Mouse (Mus musculus): ENCODE data around the gene Usp32. TPM values are rescaled to one million over a fixed set of nuclear protein-coding genes. Genes with fewer than 3 reads are reported as not detected.

The Usp32 gene
- polyA plus RNA-seq, 1 experiment, result 5.4 TPM

DNA sequence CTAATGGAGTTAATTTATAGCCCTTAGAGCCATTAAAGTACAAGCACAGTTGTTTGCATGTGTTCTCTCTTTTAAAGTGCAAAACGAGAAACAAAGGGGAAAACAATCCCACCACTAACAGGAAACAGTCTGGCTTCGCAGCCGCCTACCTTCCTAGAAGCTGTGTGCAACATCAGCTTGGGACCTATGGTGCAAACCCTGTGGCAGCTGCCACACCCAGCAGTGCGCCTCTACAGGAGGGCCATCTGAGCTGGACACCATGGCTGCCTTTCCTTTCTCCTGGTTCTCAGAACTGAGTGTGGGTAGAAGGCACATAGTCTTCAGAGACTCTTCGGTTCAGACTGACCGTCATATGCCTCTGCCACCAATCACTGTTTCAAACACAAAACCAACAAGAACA is 154.5 kb downstream of the Usp32 start:
- TF ChIP-seq POLR2A (IDR thresholded peaks at IDR 0.05; ENCODE audit: low read depth, low read length) (no peak), CTCF (IDR thresholded peaks at IDR 0.05; ENCODE audit: extremely low read depth, insufficient read depth, insufficient read length, insufficient replicate concordance) (no peak)
- H3K36me3 ChIP-seq (ENCODE audit: control insufficient read depth, insufficient read depth, low read length), result peaks cover 16% of the 10 kb centered on the region
- WGBS, result 86% methylated on average over 6 of the region's 6 CpGs

DNA sequence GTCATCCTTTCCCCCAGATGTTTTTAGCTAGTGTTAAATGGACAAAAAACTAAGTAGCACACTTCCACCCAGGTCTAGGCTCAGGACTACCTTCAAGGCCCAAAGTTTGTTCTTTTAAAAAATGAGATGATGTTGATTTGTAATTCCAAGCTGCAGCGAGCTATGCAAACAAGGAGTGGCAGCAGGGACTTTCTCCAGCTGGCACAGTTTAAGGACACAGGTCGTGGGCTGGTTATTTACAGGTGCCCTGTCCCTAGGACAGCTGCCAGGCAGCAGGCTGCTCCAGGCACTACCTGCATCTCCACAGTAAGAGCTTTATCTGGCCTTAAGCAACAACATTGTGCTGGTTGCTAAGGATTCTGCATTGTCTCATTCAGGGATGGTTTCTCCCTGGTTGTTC is 159.3 kb downstream of the Usp32 start:
- H3K4me1 ChIP-seq (ENCODE audit: control insufficient read depth, insufficient read depth, insufficient read length), result no peaks in the 10 kb centered on the region
- H3K27ac ChIP-seq (ENCODE audit: insufficient read depth, low read length), result no peak overlapping the region
- peaks cover 3% of the 10 kb centered on the region for H3K36me3 ChIP-seq (ENCODE audit: control insufficient read depth, insufficient read depth, low read length)
- TF ChIP-seq CTCF (IDR thresholded peaks at IDR 0.05; ENCODE audit: extremely low read depth, insufficient read depth, insufficient read length, insufficient replicate concordance) (no peak), POLR2A (IDR thresholded peaks at IDR 0.05; ENCODE audit: low read depth, low read length) (no peak)
- H3K27me3 ChIP-seq (ENCODE audit: control insufficient read depth, insufficient read depth, low read length), result no peaks in the 10 kb centered on the region
- no peak overlapping the region for H3K4me3 ChIP-seq (ENCODE audit: extremely low read depth, insufficient read depth, insufficient read length)
- DNase-seq (ENCODE audit: low read depth in 1 of 2, low spot score in 2 of 2), result no peak
- WGBS, result 91% methylated on average over 2 of the region's 2 CpGs

More for the DNA sequence above, 154.5 kb downstream of the Usp32 start:
- Histone ChIP-seq H3K4me3 (ENCODE audit: extremely low read depth, insufficient read depth, insufficient read length) (no peak overlapping the region), H3K27me3 (ENCODE audit: control insufficient read depth, insufficient read depth, low read length) (no peaks in the 10 kb centered on the region), H3K27ac (ENCODE audit: insufficient read depth, low read length) (no peak overlapping the region), H3K4me1 (ENCODE audit: control insufficient read depth, insufficient read depth, insufficient read length) (no peaks in the 10 kb centered on the region)
- no peak for DNase-seq (ENCODE audit: low read depth in 1 of 2, low spot score in 2 of 2)

DNA sequence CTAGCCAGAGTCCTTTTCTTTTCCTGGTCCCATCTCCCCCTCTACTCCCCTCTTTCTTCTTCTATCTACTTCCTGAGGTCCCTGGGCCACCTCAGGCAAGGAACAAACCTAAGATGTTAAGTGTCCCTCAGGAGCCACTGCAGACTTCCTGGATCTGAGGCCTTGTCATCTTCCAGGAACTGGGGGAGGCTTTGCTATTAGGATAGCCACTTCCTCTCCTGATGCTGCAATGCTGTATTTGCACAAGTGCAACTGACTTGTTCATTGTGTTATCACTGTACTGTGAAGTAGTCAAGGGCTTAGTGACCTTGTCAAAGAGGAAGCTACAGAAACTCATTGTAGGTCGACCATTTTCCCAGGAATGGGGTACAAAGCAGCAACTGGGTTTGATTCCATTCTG is 160.6 kb downstream of the Usp32 start:
- no peaks in the 10 kb centered on the region for H3K4me1 ChIP-seq (ENCODE audit: control insufficient read depth, insufficient read depth, insufficient read length)
- H3K27me3 ChIP-seq (ENCODE audit: control insufficient read depth, insufficient read depth, low read length), result no peaks in the 10 kb centered on the region
- no peak for DNase-seq (ENCODE audit: low read depth in 1 of 2, low spot score in 2 of 2)
- no peak overlapping the region for H3K4me3 ChIP-seq (ENCODE audit: extremely low read depth, insufficient read depth, insufficient read length)
- whole genome bisulfite sequencing, result 27% methylated on average over 1 of the region's 1 CpGs
- TF ChIP-seq POLR2A (IDR thresholded peaks at IDR 0.05; ENCODE audit: low read depth, low read length), result no peak
- TF ChIP-seq CTCF (IDR thresholded peaks at IDR 0.05; ENCODE audit: extremely low read depth, insufficient read depth, insufficient read length, insufficient replicate concordance), result no peak
- no peak overlapping the region for H3K27ac ChIP-seq (ENCODE audit: insufficient read depth, low read length)
- H3K36me3 ChIP-seq (ENCODE audit: control insufficient read depth, insufficient read depth, low read length), result no peaks in the 10 kb centered on the region

DNA sequence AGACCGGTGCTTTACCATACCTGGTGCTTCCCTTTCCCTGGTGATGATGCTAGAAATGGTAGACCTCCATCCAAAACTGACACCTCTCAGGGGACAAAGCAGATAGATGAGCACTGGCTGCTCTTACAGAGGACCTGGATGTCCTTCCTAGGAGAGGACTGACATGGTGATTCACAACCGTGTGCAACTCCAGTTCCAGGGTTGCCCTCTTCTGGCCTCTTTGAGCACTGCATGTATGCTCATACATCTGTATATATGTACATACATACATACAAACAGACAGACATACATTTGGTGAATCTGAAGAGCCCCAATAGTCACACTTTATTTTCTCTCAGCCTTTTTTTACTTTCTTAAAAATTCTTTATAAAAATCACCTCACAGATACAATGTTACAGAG is 161.8 kb downstream of the Usp32 start:
- 56% methylated on average over 2 of the region's 2 CpGs for WGBS
- TF ChIP-seq POLR2A (IDR thresholded peaks at IDR 0.05; ENCODE audit: low read depth, low read length), result no peak
- no peak for TF ChIP-seq CTCF (IDR thresholded peaks at IDR 0.05; ENCODE audit: extremely low read depth, insufficient read depth, insufficient read length, insufficient replicate concordance)
- no peak for DNase-seq (ENCODE audit: low read depth in 1 of 2, low spot score in 2 of 2)
- no peaks in the 10 kb centered on the region for H3K27me3 ChIP-seq (ENCODE audit: control insufficient read depth, insufficient read depth, low read length)
- H3K36me3 ChIP-seq (ENCODE audit: control insufficient read depth, insufficient read depth, low read length), result no peaks in the 10 kb centered on the region
- no peak overlapping the region for H3K4me3 ChIP-seq (ENCODE audit: extremely low read depth, insufficient read depth, insufficient read length)
- no peaks in the 10 kb centered on the region for H3K4me1 ChIP-seq (ENCODE audit: control insufficient read depth, insufficient read depth, insufficient read length)
- no peak overlapping the region for H3K27ac ChIP-seq (ENCODE audit: insufficient read depth, low read length)

DNA sequence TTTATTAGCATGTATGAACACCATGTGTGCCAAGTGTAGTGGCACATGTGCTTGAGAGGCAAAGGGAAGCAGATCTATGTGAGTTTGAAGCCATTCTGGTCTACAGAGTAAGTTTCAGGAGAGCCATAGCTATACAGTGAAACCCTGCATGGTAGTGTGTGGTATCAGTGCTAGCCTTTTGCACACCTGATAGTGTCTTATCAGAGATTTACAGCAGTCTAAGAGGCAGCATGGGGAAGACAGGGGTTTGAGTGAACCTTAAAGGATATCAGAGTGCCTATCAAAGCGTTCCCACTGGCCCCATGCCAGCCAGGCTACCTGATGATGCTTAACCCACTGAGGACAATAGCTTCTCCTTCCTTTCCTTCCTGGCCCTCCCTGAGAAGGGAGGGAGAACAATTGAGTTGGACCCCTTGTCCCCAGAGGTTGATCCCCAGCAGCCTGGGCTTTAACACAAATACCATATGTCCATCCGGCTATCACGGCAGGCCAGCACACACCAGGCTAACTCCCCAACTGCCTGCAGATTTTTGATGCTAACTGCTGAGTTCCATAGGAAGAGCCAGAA is 162.5 kb downstream of the Usp32 start:
- TF ChIP-seq POLR2A (IDR thresholded peaks at IDR 0.05; ENCODE audit: low read depth, low read length) (no peak), CTCF (IDR thresholded peaks at IDR 0.05; ENCODE audit: extremely low read depth, insufficient read depth, insufficient read length, insufficient replicate concordance) (no peak)
- no peak for DNase-seq (ENCODE audit: low read depth in 1 of 2, low spot score in 2 of 2)
- Histone ChIP-seq H3K4me3 (ENCODE audit: extremely low read depth, insufficient read depth, insufficient read length) (no peak overlapping the region), H3K27me3 (ENCODE audit: control insufficient read depth, insufficient read depth, low read length) (no peaks in the 10 kb centered on the region), H3K36me3 (ENCODE audit: control insufficient read depth, insufficient read depth, low read length) (no peaks in the 10 kb centered on the region), H3K4me1 (ENCODE audit: control insufficient read depth, insufficient read depth, insufficient read length) (no peaks in the 10 kb centered on the region), H3K27ac (ENCODE audit: insufficient read depth, low read length) (no peak overlapping the region)
- WGBS, result 88% methylated on average over 3 of the region's 3 CpGs

DNA sequence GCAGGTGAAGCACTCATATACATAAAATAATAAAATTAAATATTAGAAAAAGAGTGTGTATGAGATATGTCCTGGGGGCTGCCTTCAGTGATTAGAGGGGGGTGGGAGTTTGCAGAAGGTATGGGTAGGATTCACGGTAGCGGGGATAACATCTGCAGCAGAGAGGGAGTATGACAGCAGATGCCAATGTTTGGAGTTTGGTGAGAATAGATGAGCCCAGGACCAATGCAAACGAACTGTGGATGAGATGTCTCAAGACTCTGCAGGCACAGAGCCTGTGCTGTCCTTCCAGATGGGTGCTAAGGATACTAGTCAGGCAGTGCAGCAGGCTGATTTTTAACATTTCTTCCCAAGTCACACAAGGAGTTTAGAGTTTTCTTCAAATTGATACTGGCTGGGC is 163.3 kb downstream of the Usp32 start:
- Histone ChIP-seq H3K27me3 (ENCODE audit: control insufficient read depth, insufficient read depth, low read length) (no peaks in the 10 kb centered on the region), H3K36me3 (ENCODE audit: control insufficient read depth, insufficient read depth, low read length) (no peaks in the 10 kb centered on the region), H3K27ac (ENCODE audit: insufficient read depth, low read length) (no peak overlapping the region), H3K4me1 (ENCODE audit: control insufficient read depth, insufficient read depth, insufficient read length) (no peaks in the 10 kb centered on the region), H3K4me3 (ENCODE audit: extremely low read depth, insufficient read depth, insufficient read length) (no peak overlapping the region)
- DNase-seq (ENCODE audit: low read depth in 1 of 2, low spot score in 2 of 2), result no peak
- TF ChIP-seq POLR2A (IDR thresholded peaks at IDR 0.05; ENCODE audit: low read depth, low read length) (no peak), CTCF (IDR thresholded peaks at IDR 0.05; ENCODE audit: extremely low read depth, insufficient read depth, insufficient read length, insufficient replicate concordance) (no peak)
- WGBS, result 85% methylated on average over 3 of the region's 3 CpGs

DNA sequence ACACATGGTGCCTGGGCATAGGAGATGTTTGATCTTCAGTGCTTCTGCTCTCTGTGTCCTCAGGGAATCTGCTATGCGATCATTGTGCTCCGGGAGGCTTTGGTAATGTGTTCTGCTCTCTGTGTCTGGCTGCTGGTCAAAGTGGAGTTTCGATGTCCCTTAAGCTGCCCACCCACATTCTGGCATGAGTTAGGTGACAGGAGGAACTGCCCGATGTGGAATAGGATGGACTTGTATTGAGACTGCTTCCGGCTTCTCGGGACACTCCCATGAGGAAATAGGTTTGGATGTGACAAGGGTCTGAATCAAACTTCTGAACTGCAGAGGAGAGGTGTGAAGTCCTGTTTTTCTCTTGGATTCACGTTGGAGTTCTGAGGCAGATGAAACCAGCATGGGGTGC is 165.4 kb downstream of the Usp32 start:
- WGBS, result 78% methylated on average over 7 of the region's 7 CpGs
- no peak for DNase-seq (ENCODE audit: low read depth in 1 of 2, low spot score in 2 of 2)
- no peaks in the 10 kb centered on the region for H3K36me3 ChIP-seq (ENCODE audit: control insufficient read depth, insufficient read depth, low read length)
- no peak overlapping the region for H3K4me3 ChIP-seq (ENCODE audit: extremely low read depth, insufficient read depth, insufficient read length)
- no peak overlapping the region for H3K27ac ChIP-seq (ENCODE audit: insufficient read depth, low read length)
- no peaks in the 10 kb centered on the region for H3K4me1 ChIP-seq (ENCODE audit: control insufficient read depth, insufficient read depth, insufficient read length)
- no peaks in the 10 kb centered on the region for H3K27me3 ChIP-seq (ENCODE audit: control insufficient read depth, insufficient read depth, low read length)
- TF ChIP-seq POLR2A (IDR thresholded peaks at IDR 0.05; ENCODE audit: low read depth, low read length), result no peak
- TF ChIP-seq CTCF (IDR thresholded peaks at IDR 0.05; ENCODE audit: extremely low read depth, insufficient read depth, insufficient read length, insufficient replicate concordance), result no peak
